Mouse (Mus musculus) spleen, adult 2 months (tissue): ENCODE results near the gene Adar.

Experiments used
- CTCF ChIP-seq: fragments of 200-500 bp; IDR thresholded peaks from 2 replicates; pipeline ENCODE4 v1.5.1; 2011; ENCODE audit warnings: mild to moderate bottlenecking, inconsistent platforms; ENCODE audit not compliant: insufficient read depth, insufficient read length, insufficient replicate concordance; ENCODE audit errors: extremely low read depth
- POLR2A ChIP-seq: fragments of 200-500 bp; IDR thresholded peaks from 2 replicates; pipeline ENCODE4 v1.6.1; 2011; ENCODE audit warnings: low read depth, low read length, inconsistent platforms

- TF ChIP-seq POLR2A (no peak), CTCF (no peak)
These were observed 43.5 kb upstream of the Adar start for GRCm38 (mm10) chr3:89671334-89671733.
